Mouse (Mus musculus) heart, postnatal 0 days (tissue): ENCODE data around the gene Olfr1321. TPM values are rescaled to one million over a fixed set of nuclear protein-coding genes. Genes with fewer than 3 reads are reported as not detected.

Experiments used
- ATAC-seq: fragments of 200-750 bp; cut with Nextera tagmentation; 2 replicates; pipeline ENCODE4 v1.8.0; 2017; ENCODE audit warnings: low read depth, moderate number of reproducible peaks, moderate library complexity; ENCODE audit not compliant: insufficient read depth
- DNase-seq: peaks from one replicate; pipeline ENCODE4 v3.0.0-alpha.2; 2016; ENCODE audit warnings: low spot score
- H3K27ac ChIP-seq: fragments of 300-500 bp; sonication (generic); 2 replicates; pipeline ENCODE4 v1.5.1; 2014; ENCODE audit warnings: low read depth, mild to moderate bottlenecking
- H3K27me3 ChIP-seq: fragments of 300-500 bp; sonication (generic); 2 replicates; pipeline ENCODE4 v1.6.1; 2014; ENCODE audit warnings: low read length, mixed read lengths; ENCODE audit not compliant: control insufficient read depth, insufficient read depth
- H3K36me3 ChIP-seq: fragments of 300-500 bp; sonication (generic); replicated peaks from 2 replicates; pipeline ENCODE4 v1.6.1; 2014; ENCODE audit warnings: low read length, mixed read lengths; ENCODE audit not compliant: control insufficient read depth, insufficient read depth
- H3K4me1 ChIP-seq: fragments of 300-500 bp; sonication (generic); 2 replicates; pipeline ENCODE4 v1.6.1; 2014; ENCODE audit warnings: antibody characterized with exemption; ENCODE audit not compliant: control insufficient read depth, insufficient read depth
- H3K4me2 ChIP-seq: fragments of 300-500 bp; sonication (generic); 2 replicates; pipeline ENCODE4 v1.6.1; 2014; ENCODE audit warnings: low read depth, mild to moderate bottlenecking, low read length, moderate library complexity
- H3K4me3 ChIP-seq: fragments of 300-500 bp; sonication (generic); 2 replicates; pipeline ENCODE4 v1.5.1; 2014; ENCODE audit warnings: low read depth, low read length
- H3K9ac ChIP-seq: fragments of 300-500 bp; sonication (generic); replicated peaks from 2 replicates; pipeline ENCODE4 v1.6.1; 2014; ENCODE audit warnings: low read depth, low read length, mixed read lengths
- H3K9me3 ChIP-seq: fragments of 300-500 bp; sonication (generic); replicated peaks from 2 replicates; pipeline ENCODE4 v1.6.1; 2016; ENCODE audit warnings: low read length; ENCODE audit not compliant: control insufficient read depth
- CTCF ChIP-seq: IDR thresholded peaks from 2 replicates; pipeline ENCODE4 v1.5.1; 2016; ENCODE audit warnings: antibody characterized with exemption, control low read depth, low read depth
- EP300 ChIP-seq: IDR thresholded peaks from 2 replicates; pipeline ENCODE4 v1.6.1; 2016; ENCODE audit warnings: antibody characterized with exemption, low read depth
- WGBS: fragments of 180-500 bp; shearing (Covaris S2); extraction: QIAGEN DNeasy Blood & Tissue Kit; methylation state at CpG from one replicate; pipeline ENCODE4 v1.1.7; 2014; 5-methylcytosine and 5-hydroxymethylcytosine counted together
- polyA plus RNA-seq: library from polyadenylated mRNA; unstranded; fragments of >200 nt; fragmentation: Nextera tagmentation; extraction: Ambion mirVana; gene quantifications from 2 replicates; pipeline ENCODE4 v1.2.1, GENCODE M21; 2015
- total RNA-seq: library from RNA; depleted of rRNA; stranded (reverse); fragments of >200 nt; gene quantifications from 2 replicates; pipeline ENCODE4 v1.2.3, GENCODE M21; 2014; ENCODE audit warnings: low replicate concordance; rRNA removed

The Olfr1321 gene
- total RNA-seq (not detected in 2 replicates), polyA plus RNA-seq (not detected in 2 replicates)

DNA sequence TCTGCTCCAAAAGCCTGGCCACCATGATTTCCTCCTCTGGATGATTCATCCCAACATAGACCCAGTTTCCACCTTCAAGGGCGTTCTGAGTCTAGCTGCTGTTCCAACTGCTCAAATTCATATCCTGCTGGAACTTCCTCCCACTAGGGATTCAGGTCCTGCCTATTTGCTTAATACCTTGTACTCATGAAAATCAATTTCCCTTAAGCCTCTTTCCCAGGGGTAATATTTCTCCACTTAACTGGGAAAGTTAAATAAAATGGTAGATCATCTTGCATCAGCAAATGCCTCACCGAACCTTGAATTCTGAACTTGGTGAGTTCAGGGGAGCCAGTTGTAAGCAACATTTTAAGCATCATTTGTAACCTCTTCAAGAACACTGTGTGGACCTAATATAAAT is at the start of gene Olfr1321:
Olfr1321 (minus strand) TSS at position 101 of the 400 bp plus-strand sequence.
- no peak within 1 kb of the TSS for H3K4me3 ChIP-seq
- H3K27ac ChIP-seq: no peak within 1 kb of the TSS
- WGBS: 63% methylated on average over 2 of the region's 2 CpGs
- no peak for DNase-seq
- TF ChIP-seq CTCF (no peak), EP300 (no peak)
- H3K9ac ChIP-seq: no peak within 1 kb of the TSS
- H3K4me1 ChIP-seq: no peaks in the 10 kb centered on the region
- no peaks in the 10 kb centered on the region for H3K27me3 ChIP-seq
- no peaks in the 10 kb centered on the region for H3K9me3 ChIP-seq
- no peaks in the 10 kb centered on the region for H3K36me3 ChIP-seq
- no peak within 1 kb of the TSS for H3K4me2 ChIP-seq
- no peak for ATAC-seq

- WGBS: 10% methylated on average over 2 of the region's 2 CpGs
- Histone ChIP-seq H3K9me3 (no peaks in the 10 kb centered on the region), H3K9ac (no peak overlapping the region), H3K27me3 (no peaks in the 10 kb centered on the region), H3K27ac (no peak overlapping the region), H3K4me1 (no peaks in the 10 kb centered on the region), H3K4me2 (no peak overlapping the region), H3K36me3 (no peaks in the 10 kb centered on the region), H3K4me3 (no peak overlapping the region)
- TF ChIP-seq EP300 (no peak), CTCF (no peak)
- no peak for DNase-seq
- no peak for ATAC-seq
Observed at GRCm38 (mm10) chrX:49770828-49771227, 36.0 kb upstream of the Olfr1321 start.

GRCm38 (mm10) chrX:49745192-49745591 is 10.3 kb upstream of the Olfr1321 start:
- no peak overlapping the region for H3K9ac ChIP-seq
- H3K4me2 ChIP-seq: no peak overlapping the region
- DNase-seq: no peak
- no peak overlapping the region for H3K27ac ChIP-seq
- ATAC-seq: no peak
- no peak for TF ChIP-seq EP300
- no peak for TF ChIP-seq CTCF
- no peaks in the 10 kb centered on the region for H3K4me1 ChIP-seq
- H3K27me3 ChIP-seq: no peaks in the 10 kb centered on the region
- H3K4me3 ChIP-seq: no peak overlapping the region
- H3K9me3 ChIP-seq: no peaks in the 10 kb centered on the region
- no peaks in the 10 kb centered on the region for H3K36me3 ChIP-seq
- WGBS: 54% methylated on average over 5 of the region's 5 CpGs

Other genes starting within 250 kb of the Olfr1321 start
- not detected in 2 replicates for gene Olfr1320, start 62.7 kb downstream of the Olfr1321 start, total RNA-seq
- not detected in 2 replicates for gene Olfr1320, start 62.7 kb downstream of the Olfr1321 start, polyA plus RNA-seq
- gene Igsf1, start 62.7 kb upstream of the Olfr1321 start, total RNA-seq: 1.1 and 5.4 TPM in 2 replicates
- gene Igsf1, start 62.7 kb upstream of the Olfr1321 start, polyA plus RNA-seq: 3.7 and 3.9 TPM in 2 replicates
- not detected in 2 replicates for gene Olfr1322, start 156.4 kb upstream of the Olfr1321 start, total RNA-seq
- gene Olfr1322, start 156.4 kb upstream of the Olfr1321 start, polyA plus RNA-seq: not detected in 2 replicates